Mouse (Mus musculus) CH12.LX (cell line): ENCODE results near the gene Esp4.
"Not testable (repeated sequence)": the region's sequence is repeated elsewhere in the genome, so short reads cannot be mapped to it uniquely, and the experiment has no call there.

Source experiments
- CTCF ChIP-seq, 2 experiments: IDR thresholded peaks in 1 of 2; conservative IDR thresholded peaks in 1 of 2; 2 replicates each; pipeline ENCODE4 v1.5.1; 2011 to 2012; ENCODE audit warnings: low read depth in 2 of 2, low read length in 2 of 2, improper control_type of control experiment in 1 of 2, inconsistent platforms in 1 of 2, mild to moderate bottlenecking in 1 of 2, moderate library complexity in 1 of 2
- E2F4 ChIP-seq: IDR thresholded peaks from 2 replicates; pipeline ENCODE4 v1.6.1; 2011; ENCODE audit warnings: low read depth, low read length, improper control_type of control experiment; ENCODE audit not compliant: insufficient replicate concordance
- ELF1 ChIP-seq: IDR thresholded peaks from 2 replicates; pipeline ENCODE4 v1.6.1; 2014; ENCODE audit warnings: low read depth, mild to moderate bottlenecking, inconsistent platforms, low read length, improper control_type of control experiment
- EP300 ChIP-seq: IDR thresholded peaks from 2 replicates; pipeline ENCODE4 v1.6.1; 2011; ENCODE audit warnings: low read length, improper control_type of control experiment
- JUND ChIP-seq: conservative IDR thresholded peaks from 2 replicates; pipeline ENCODE4 v1.6.1; 2011; ENCODE audit warnings: low read depth, low read length, improper control_type of control experiment
- MEF2A ChIP-seq: IDR thresholded peaks from 2 replicates; pipeline ENCODE4 v1.6.1; 2014; ENCODE audit warnings: low read depth, mild to moderate bottlenecking, inconsistent platforms, low read length, improper control_type of control experiment, borderline replicate concordance
- SIN3A ChIP-seq: IDR thresholded peaks from 2 replicates; pipeline ENCODE4 v1.6.1; 2012; ENCODE audit warnings: low read length, improper control_type of control experiment, inconsistent platforms

- not testable (repeated sequence) for TF ChIP-seq MEF2A; CTCF (conservative IDR thresholded peaks at IDR 0.05 in 1 of 2, IDR thresholded peaks at IDR 0.05 in 1 of 2; ENCODE audit: low read depth in 2 of 2, low read length in 2 of 2); ELF1; EP300; E2F4; SIN3A; JUND
Observed at GRCm38 (mm10) chr17:40631775-40632174, 33.4 kb downstream of the Esp4 start, which contains the start of gene Esp3.
